Mouse (Mus musculus): ENCODE data around the gene Dapk2. TPM values are rescaled to one million over a fixed set of nuclear protein-coding genes. Genes with fewer than 3 reads are reported as not detected.

Dapk2 gene
- polyA plus RNA-seq, 1 experiment from 2014 or later: 1.3 TPM

DNA sequence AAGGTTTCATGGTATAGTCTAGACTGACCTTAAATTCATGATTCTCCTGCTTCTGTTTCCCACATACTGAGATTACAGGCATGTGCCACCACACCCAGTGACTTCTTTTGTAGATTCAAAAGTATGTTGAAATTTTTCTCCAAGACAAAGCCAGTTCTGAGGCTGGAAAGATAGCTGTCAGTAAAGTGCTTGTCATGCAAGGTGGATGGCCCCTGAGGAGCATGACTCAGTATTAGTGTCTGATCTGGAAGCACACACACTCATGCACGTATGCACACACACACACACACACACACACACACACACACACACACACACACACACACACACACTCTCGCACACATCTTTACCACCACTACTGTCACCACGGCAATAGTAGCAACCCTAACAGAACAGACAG, 17.0 kb downstream of the Dapk2 start:
- Histone ChIP-seq H3K4me2 (no peak overlapping the region), H3K27me3 (no peaks in the 10 kb centered on the region), H3K9ac (no peak overlapping the region), H3K4me1 (replicated peaks) (peaks cover 10% of the 10 kb centered on the region), H3K9me3 (no peaks in the 10 kb centered on the region), H3K4me3 (no peak overlapping the region), H3K36me3 (no peaks in the 10 kb centered on the region), H3K27ac (replicated peaks) (no peak overlapping the region)
- 86% methylated on average over 3 of the region's 3 CpGs for WGBS
- ATAC-seq (ENCODE audit: low read depth): no peak

DNA sequence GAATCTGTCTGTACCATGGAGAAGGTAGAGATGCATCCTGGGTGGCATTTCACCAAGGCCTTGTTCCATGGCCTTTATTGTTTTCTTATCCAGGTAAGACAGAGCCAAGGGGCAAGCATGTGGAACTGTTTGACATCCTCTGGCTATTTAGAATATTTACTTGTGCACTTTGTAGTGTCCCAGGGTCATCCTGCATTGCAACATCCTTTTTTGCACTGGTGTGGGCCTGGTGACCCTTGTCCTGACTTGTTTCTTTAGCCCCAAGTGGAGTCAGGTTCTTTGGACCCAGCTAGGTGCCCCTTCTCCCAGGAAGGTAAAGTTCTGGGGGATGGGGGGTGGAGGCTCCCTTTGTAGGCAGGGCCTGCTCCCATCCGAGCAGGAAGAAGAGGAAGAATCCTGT, 20.0 kb downstream of the Dapk2 start:
- Histone ChIP-seq H3K27ac (replicated peaks) (no peak overlapping the region), H3K4me3 (no peak overlapping the region), H3K9ac (no peak overlapping the region), H3K4me2 (no peak overlapping the region), H3K27me3 (no peaks in the 10 kb centered on the region), H3K36me3 (no peaks in the 10 kb centered on the region), H3K4me1 (replicated peaks) (no peaks in the 10 kb centered on the region), H3K9me3 (no peaks in the 10 kb centered on the region)
- 7% methylated on average over 1 of the region's 1 CpGs for WGBS
- no peak for ATAC-seq (ENCODE audit: low read depth)

- no peak overlapping the region for H3K9ac ChIP-seq
- H3K27ac ChIP-seq (replicated peaks): no peak overlapping the region
- no peaks in the 10 kb centered on the region for H3K36me3 ChIP-seq
- H3K27me3 ChIP-seq: no peaks in the 10 kb centered on the region
- H3K4me3 ChIP-seq: no peak overlapping the region
- H3K4me1 ChIP-seq (replicated peaks): no peaks in the 10 kb centered on the region
- 80% methylated on average over 6 of the region's 6 CpGs for WGBS
- ATAC-seq (ENCODE audit: low read depth): no peak
- no peak overlapping the region for H3K4me2 ChIP-seq
- no peaks in the 10 kb centered on the region for H3K9me3 ChIP-seq
Measured at GRCm38 (mm10) chr9:66179795-66180194, 21.8 kb downstream of the Dapk2 start.

DNA sequence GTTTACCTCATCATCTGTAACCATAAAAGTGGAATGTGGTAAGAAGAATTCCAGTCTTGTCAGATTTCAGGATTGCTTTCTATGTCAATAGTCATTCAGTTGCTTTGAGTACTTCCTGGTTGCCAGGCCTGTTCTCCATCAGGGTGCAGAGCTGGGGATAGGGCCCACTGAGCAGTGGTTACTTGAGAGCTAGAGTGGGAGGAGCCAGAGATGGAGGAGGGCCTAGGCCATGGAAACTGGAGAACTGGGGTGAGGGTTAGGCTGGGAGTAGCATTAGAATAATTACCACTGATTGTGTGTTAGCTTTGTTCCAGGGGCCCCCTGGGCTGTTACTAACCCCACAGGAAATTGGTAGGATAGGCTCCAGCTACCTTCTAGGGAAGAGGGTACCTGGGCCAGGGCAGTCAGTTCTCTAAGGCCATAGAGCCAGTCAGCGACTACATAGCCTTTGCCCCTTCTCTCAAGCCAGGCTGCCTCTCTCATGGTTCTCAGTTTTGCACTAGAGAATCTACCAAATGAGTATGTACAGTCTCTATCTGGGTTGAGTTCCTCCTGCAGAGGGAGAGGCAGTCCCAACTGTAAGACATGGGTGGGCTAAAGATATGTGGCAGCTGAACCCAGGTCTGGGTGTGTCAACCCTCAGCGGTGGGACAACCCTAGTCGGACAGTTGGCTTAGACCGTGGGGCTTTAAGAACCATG, 23.3 kb downstream of the Dapk2 start:
- H3K36me3 ChIP-seq: no peaks in the 10 kb centered on the region
- H3K4me1 ChIP-seq (replicated peaks): 0 out of 2 replicates have a peak, but pooled peaks cover under 1% of the 10 kb centered on the region
- no peak for ATAC-seq (ENCODE audit: low read depth)
- no peak overlapping the region for H3K4me3 ChIP-seq
- 84% methylated on average over 4 of the region's 4 CpGs for WGBS
- H3K4me2 ChIP-seq: no peak overlapping the region
- H3K9ac ChIP-seq: no peak overlapping the region
- no peak overlapping the region for H3K27ac ChIP-seq (replicated peaks)
- no peaks in the 10 kb centered on the region for H3K27me3 ChIP-seq
- no peaks in the 10 kb centered on the region for H3K9me3 ChIP-seq

- 0 out of 2 replicates have a peak, but pooled peaks cover 5% of the 10 kb centered on the region for H3K4me1 ChIP-seq (replicated peaks)
- ATAC-seq (ENCODE audit: low read depth): no peak
- H3K4me3 ChIP-seq: no peak overlapping the region
- no peak overlapping the region for H3K27ac ChIP-seq (replicated peaks)
- no peaks in the 10 kb centered on the region for H3K9me3 ChIP-seq
- WGBS: 76% methylated on average over 11 of the region's 11 CpGs
- H3K27me3 ChIP-seq: no peaks in the 10 kb centered on the region
- H3K4me2 ChIP-seq: no peak overlapping the region
- H3K9ac ChIP-seq: no peak overlapping the region
- no peaks in the 10 kb centered on the region for H3K36me3 ChIP-seq
Measured at GRCm38 (mm10) chr9:66181826-66182678, 24.0 kb downstream of the Dapk2 start.

- H3K27me3 ChIP-seq: no peaks in the 10 kb centered on the region
- no peak overlapping the region for H3K9ac ChIP-seq
- WGBS: 67% methylated on average over 3 of the region's 3 CpGs
- no peak overlapping the region for H3K4me3 ChIP-seq
- 0 out of 2 replicates have a peak, but pooled peaks cover 5% of the 10 kb centered on the region for H3K4me1 ChIP-seq (replicated peaks)
- H3K9me3 ChIP-seq: no peaks in the 10 kb centered on the region
- H3K36me3 ChIP-seq: no peaks in the 10 kb centered on the region
- H3K4me2 ChIP-seq: no peak overlapping the region
- H3K27ac ChIP-seq (replicated peaks): no peak overlapping the region
- no peak for ATAC-seq (ENCODE audit: low read depth)
Measured at GRCm38 (mm10) chr9:66182679-66182993, 24.6 kb downstream of the Dapk2 start.

GRCm38 (mm10) chr9:66183023-66183422, 25.0 kb downstream of the Dapk2 start:
- Histone ChIP-seq H3K4me2 (no peak overlapping the region), H3K27ac (replicated peaks) (no peak overlapping the region), H3K36me3 (no peaks in the 10 kb centered on the region), H3K4me1 (replicated peaks) (0 out of 2 replicates have a peak, but pooled peaks cover 5% of the 10 kb centered on the region), H3K4me3 (no peak overlapping the region), H3K27me3 (no peaks in the 10 kb centered on the region), H3K9ac (no peak overlapping the region), H3K9me3 (no peaks in the 10 kb centered on the region)
- 79% methylated on average over 3 of the region's 3 CpGs for WGBS
- ATAC-seq (ENCODE audit: low read depth): no peak

DNA sequence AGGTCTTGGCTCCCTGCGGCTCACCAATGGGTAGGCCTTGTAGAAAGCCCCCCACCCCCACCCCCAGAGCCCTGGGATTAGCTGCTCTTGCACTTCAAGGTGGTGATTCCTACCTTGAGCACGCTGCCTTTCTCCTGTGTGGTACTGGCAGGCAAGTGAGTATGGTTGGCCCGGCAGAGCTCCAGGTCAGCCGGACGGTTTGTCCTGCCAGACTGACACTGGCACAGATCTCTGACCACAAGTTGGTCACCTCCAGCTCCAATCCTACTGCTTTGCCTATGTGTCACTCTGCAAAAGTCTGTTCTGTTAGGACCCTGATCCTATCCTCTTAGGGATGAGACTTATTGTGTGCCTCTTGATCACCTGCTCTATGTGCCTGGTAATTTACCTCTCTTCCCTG, 26.5 kb downstream of the Dapk2 start:
- Histone ChIP-seq H3K4me1 (replicated peaks) (0 out of 2 replicates have a peak, but pooled peaks cover 5% of the 10 kb centered on the region), H3K9ac (no peak overlapping the region), H3K36me3 (no peaks in the 10 kb centered on the region), H3K4me3 (no peak overlapping the region), H3K4me2 (no peak overlapping the region), H3K27ac (replicated peaks) (no peak overlapping the region), H3K9me3 (no peaks in the 10 kb centered on the region), H3K27me3 (no peaks in the 10 kb centered on the region)
- ATAC-seq (ENCODE audit: low read depth): no peak
- WGBS: 67% methylated on average over 5 of the region's 5 CpGs

- no peak overlapping the region for H3K4me2 ChIP-seq
- no peaks in the 10 kb centered on the region for H3K27me3 ChIP-seq
- no peaks in the 10 kb centered on the region for H3K36me3 ChIP-seq
- no peak for ATAC-seq (ENCODE audit: low read depth)
- no peak overlapping the region for H3K27ac ChIP-seq (replicated peaks)
- H3K9ac ChIP-seq: no peak overlapping the region
- H3K4me3 ChIP-seq: no peak overlapping the region
- 19% methylated on average over 6 of the region's 6 CpGs for WGBS
- H3K9me3 ChIP-seq: no peaks in the 10 kb centered on the region
- H3K4me1 ChIP-seq (replicated peaks): 0 out of 2 replicates have a peak, but pooled peaks cover 5% of the 10 kb centered on the region
Measured at GRCm38 (mm10) chr9:66186426-66186825, 28.4 kb downstream of the Dapk2 start.

- Histone ChIP-seq H3K9me3 (no peaks in the 10 kb centered on the region), H3K4me2 (no peak overlapping the region), H3K4me3 (no peak overlapping the region), H3K4me1 (replicated peaks) (0 out of 2 replicates have a peak, but pooled peaks cover 5% of the 10 kb centered on the region), H3K27ac (replicated peaks) (no peak overlapping the region), H3K9ac (no peak overlapping the region), H3K36me3 (no peaks in the 10 kb centered on the region), H3K27me3 (no peaks in the 10 kb centered on the region)
- 63% methylated on average over 1 of the region's 1 CpGs for WGBS
- ATAC-seq (ENCODE audit: low read depth): no peak
Measured at GRCm38 (mm10) chr9:66189026-66189425, 31.0 kb downstream of the Dapk2 start.

- no peak overlapping the region for H3K4me2 ChIP-seq
- no peaks in the 10 kb centered on the region for H3K9me3 ChIP-seq
- H3K9ac ChIP-seq: no peak overlapping the region
- H3K4me3 ChIP-seq: no peak overlapping the region
- H3K27me3 ChIP-seq: no peaks in the 10 kb centered on the region
- H3K27ac ChIP-seq (replicated peaks): no peak overlapping the region
- no peak for ATAC-seq (ENCODE audit: low read depth)
- 84% methylated on average over 3 of the region's 3 CpGs for WGBS
- H3K36me3 ChIP-seq: no peaks in the 10 kb centered on the region
- no peaks in the 10 kb centered on the region for H3K4me1 ChIP-seq (replicated peaks)
Measured at GRCm38 (mm10) chr9:66194003-66194402, 36.0 kb downstream of the Dapk2 start.

DNA sequence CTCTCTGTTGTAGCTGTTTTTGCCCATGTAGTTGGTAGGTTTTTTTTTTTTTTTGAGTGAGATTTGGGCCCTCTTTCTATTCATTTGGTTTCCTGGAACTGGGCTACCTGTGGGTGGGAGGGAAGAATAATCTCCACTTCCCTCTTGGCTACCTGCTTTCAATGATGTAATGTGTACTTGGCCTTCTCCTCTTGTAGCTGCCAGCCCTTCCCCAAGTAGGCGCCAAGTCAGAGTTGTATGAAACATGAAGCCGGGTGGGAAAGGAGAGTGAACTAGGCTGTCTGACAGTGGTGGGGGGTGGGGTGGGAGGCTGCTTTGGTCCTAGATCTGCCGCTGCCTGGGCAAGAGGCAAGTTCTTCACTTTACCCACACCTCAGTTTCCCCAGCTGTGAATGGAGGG, 38.5 kb downstream of the Dapk2 start:
- Histone ChIP-seq H3K4me1 (replicated peaks) (no peaks in the 10 kb centered on the region), H3K4me2 (no peak overlapping the region), H3K4me3 (no peak overlapping the region), H3K9ac (no peak overlapping the region), H3K36me3 (no peaks in the 10 kb centered on the region), H3K27me3 (no peaks in the 10 kb centered on the region), H3K9me3 (no peaks in the 10 kb centered on the region), H3K27ac (replicated peaks) (no peak overlapping the region)
- ATAC-seq (ENCODE audit: low read depth): no peak
- WGBS: 78% methylated on average over 3 of the region's 3 CpGs

Measured in neural tube, embryonic 13.5 days (tissue).